Mouse (Mus musculus) lung, postnatal 10 days (tissue): ENCODE measurements around the gene Lrrc8d.

Source experiments
- DNase-seq: peaks from one replicate; pipeline ENCODE4 v3.0.0; 2021

Gene Lrrc8d

DNA sequence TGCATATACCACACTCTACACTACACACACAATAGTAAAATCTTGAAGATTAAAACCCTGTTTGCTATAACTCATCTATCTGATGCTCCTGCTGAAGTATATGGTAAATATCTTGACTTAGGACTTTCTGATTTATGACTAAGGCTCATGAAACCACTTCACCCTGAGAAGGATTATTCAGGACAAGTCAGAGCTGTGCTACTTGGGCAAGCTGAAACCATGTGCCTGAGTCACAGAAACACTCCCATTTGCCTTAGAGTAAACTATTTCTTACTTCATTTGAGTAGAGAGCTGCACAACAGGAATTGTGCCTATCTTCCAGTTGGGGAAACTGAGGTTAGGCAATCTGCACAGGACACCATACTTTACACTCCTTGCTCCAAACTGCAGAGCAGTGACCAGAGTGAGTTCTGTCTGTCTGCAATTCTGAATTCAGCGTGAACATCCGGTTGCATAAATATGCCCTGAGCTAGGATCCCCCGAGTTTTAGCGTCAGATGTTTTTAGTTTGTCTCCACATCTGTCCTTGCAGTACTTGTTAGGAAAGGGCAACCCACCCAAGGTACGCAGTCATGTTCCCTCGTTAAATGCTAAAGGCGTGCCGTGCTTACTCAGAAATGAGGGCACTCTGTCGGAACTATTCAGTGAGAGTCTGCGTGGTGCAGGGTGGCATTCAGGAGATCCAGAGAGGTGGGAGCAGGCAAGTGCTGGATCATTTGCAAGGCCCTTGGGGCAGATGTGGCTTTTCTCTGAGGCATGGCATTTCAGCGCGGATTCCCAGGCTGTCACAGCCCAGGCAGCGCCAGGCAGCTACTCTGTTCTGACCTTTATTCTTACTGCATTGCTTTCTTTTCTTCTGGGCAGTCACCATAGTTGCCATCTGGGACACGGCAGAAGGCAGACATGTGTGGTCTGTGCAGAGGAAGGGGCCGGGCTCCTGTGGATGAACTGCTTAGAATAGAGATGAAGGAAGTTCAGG lies 123.0 kb downstream of the Lrrc8d start:
- no peak for DNase-seq

DNA sequence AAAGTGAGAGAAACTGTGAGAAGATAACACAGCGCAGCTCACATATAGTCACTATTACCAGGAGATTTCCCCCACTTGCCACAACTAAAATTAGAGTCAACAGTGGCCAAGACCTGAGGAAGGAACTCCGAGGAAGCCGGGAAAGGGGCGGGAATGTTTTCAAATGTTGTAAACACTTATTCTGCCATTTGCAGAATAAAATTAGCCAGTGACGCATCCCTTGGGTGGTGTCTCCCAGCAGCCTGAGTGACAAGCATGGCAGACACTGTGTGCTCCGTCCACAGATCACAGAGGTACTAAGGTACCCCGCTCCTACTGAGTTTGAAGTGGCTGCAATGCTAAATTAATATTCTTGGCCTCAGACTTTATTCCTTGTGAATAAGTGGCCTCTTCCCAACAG lies 124.5 kb downstream of the Lrrc8d start:
- peak; percentile 88 for DNase-seq

DNA sequence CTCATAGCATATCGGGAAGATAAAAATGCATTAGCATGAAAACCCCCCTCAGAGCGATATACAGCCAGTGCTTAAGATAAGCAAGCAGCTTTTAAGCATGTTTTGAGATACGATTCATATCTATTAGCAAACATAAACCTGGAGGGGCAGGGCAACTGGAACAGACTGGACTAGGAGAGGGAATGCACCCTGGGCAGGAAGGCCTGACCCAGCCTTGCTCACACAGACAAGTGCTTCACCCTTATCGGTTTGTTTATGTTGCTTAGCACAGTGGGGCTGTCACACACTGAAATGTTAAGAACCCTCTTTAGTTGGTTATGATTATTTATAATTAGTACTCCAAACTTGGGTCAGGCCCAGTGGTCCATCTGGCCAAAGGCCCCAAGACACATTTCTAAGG lies 125.1 kb downstream of the Lrrc8d start:
- no peak for DNase-seq

DNA sequence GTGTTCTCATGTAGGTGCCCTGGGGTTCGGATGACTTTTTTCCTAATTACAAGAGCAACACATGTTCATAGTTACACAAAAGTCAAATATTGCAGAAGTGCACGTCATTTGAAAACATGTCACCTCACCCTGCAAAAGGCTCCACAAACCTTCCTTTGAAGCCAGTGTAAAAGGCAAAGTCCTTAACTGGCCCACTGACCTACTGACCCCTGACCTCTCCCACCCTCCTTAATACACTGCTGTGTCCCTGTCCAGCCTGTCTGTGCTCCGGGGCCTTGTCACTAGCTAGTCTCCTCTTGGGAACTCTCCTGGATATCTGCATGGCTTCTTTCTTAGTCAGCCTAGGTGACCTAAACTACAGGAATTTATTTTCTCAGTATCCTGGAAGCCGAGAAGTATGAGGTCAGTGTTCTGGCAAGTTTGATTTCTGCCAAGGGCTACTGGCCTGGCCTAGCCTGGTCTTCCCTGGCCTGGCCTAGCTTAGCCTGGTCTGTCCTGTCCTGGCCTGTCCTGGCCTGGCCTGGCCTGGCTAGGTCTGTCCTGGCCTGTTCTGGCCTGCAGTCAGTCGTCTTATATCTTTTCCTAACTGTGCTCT lies 127.2 kb downstream of the Lrrc8d start:
- DNase-seq, result no peak

DNA sequence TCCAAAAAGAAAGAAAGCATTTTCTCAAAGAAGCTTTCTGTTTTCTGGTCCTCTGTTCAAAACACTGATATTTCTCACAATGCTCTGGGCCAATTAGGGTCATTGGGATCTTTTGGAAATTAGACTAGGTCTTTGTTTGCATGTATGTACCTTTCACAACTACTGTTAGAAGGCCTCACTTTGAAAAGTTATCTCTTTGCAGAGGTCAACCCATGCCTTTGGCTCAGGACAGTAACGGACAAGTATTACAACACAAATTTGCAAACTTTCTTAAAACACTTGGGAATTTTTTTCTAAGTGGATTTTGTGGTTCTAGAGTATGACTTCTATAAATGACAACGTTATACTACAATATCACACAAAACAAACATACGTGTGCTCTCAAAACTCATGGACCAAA lies 128.3 kb downstream of the Lrrc8d start:
- DNase-seq, result no peak

DNA sequence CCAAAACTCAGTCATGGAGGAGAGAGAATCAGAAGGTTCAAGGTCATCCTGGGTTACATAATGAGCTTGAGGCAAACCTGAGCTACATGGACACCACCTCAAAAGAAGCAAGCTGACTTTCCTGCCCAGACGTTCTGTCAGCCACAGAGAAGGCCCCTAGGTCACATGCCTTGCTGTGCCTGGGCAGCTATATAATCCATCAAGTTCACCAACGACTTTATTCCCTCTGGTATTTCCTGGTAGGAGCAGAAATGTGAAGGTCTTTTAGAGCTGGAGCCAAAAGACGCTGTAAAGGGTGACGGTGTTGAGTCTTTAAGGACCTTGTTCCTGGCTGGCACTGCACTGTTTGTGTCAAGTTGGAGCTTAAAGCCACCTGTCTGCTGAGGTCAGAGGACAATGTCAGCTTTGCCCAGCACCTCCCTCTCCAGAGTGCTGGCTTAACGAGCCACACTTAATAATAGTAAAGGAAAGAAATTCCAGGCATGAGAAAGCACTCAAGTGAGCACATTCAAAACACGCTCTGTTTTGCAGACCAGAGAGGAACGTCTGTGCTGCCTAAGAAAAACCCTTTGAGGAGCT lies 129.3 kb downstream of the Lrrc8d start:
- no peak for DNase-seq

DNA sequence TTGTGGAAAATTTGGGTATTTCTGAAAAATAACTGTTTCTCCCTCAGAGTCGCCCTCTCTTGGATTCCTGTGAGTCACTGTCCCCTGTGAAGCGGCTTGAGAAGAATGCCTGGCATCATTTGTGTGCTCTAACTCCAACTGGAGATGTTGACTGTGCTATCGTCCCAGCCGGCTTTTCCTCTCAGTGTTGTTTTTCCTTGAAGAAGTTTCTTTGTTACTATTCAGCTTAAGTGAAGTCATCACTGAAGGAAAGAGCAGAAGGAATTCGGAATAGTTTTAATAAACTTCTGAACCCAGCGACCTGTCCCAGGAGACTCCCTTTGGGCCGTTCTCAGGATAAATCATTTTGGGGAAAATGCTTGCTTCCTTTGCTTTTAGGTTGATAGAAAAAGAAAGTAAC lies 132.4 kb downstream of the Lrrc8d start:
- DNase-seq, result no peak

DNA sequence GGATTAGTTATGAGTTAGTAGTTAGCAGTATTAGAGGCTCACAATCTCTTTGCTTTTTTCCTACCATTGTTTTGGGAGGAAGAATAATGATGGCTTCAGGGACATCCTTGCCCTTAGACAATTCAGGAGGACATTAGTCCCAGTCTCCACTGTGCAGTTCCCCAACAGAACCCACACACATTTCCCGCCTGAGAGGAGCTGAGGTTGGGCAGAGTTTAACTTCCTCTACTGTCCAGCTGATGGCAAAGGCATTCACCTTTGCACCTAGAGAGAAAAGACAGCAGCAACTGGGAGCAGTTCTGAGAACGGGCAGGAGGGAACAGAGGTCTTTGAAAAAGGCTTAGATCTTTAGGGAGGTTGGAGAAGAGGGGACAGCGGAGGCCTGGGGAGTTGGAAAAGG lies 134.2 kb downstream of the Lrrc8d start:
- DNase-seq, result no peak

DNA sequence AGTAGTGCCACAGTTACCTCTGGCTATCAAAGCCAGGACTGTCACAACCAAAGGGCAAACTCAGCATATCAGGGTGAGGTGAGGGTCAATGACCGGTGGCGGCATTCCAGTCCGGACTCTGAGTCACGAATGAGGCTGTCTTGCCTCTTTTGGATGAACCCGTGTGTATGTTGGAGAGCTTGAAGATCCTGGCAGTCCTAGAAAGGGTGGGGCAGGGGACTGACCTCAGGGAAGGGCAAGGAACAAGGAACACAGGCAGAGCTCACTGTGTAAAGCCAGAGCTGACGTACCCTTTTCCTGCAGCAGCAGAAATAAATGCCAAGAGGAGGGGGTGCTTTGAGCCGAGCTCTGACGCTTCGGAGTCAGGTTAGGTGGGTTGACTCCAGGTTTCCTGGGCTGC lies 136.2 kb downstream of the Lrrc8d start:
- peak; percentile 34 for DNase-seq

DNA sequence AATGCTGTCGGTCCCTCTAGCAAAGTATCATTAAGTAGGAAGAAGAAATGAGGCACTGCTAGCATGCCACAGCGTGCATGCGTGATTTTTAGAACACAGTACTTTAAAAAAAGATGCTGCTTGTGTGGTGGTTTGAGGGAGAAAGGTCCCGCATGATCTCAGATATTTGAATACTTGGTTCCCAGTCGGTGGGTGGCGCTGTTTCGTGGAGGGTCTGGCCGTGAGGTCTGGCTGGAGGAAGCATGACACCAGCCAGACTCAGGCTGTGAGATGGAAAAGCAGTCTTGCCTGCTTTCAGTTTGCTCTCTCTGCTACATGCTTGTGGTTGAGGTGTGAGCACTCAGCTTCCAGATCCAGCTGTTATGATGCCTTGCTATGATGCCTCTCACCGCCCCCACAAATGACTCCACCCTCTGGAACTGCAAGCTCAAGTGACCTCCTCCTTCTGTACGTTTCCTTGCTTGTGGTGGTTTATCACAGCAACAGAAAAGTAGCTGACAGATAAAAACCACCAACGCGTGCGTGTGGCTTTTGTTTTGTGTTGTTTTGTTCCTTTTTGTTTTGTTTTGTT lies 140.1 kb downstream of the Lrrc8d start:
- DNase-seq, result no peak

DNA sequence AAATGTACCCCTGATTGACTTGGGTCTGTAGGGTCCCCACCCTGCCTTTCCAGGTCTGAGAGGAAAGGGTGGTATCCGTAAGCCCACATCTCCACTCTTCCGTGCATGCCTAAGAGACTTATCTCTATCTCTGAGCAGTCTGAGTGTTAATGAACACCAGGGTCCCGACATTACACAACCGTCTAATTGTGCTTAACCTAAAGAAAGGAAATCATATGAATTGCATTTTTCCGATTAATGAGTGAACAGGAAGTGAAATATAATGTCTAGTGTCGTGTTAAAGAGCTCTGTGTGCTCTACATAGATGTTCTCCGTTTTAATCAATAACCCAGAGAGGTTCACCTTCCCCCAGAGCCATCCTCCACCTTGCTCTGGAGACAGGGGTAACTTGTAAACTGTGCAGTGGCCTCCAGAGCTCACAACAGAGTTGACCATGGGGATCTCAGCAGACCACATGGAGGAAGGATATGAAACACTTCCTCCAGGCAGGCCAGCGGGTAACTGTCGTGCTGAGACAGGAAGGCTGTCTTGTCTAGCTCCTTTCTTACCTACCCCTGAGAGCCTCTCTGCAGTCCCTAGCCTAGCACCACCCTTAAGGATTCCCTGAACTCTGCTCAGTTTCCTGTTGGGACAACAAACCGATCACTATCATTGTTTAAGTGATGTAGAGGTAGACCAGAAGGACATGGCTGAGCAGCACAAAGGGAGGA lies 144.4 kb downstream of the Lrrc8d start:
- no peak for DNase-seq

DNA sequence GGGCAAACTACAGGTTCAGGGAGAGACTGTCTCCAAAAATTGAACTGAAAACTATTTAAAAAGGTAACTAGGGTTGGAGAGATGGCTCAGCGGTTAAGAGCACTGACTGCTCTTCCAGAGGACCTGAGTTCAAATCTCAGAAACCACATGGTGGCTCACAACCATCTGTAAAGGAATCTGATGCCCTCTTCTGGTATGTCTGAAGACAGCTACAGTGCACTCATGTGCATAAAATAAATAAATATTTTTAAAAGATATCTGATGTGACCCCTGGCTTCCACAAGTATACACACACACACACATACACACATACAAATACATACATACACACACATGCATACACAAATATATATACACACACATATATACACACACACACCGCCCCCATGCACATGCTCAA lies 145.3 kb downstream of the Lrrc8d start:
- no peak for DNase-seq

DNA sequence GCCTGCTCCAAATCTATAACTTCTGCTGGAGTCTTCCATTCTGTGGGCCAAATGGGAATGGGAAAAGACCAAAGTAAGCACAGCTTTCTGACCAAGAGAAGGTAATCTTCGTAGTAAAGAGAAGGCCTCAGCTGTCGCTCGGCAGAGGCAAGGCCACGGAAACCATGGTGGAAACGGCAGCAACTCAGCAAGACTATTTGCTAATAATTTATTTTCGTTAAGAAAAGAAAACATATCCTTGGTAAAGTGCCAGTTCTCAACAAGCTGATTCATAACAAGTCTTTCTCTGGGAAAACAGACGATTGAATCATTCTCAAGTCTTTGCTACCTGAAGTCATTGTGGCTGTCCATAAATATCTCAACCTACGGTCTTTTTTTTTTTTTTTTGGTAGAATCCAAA lies 148.0 kb downstream of the Lrrc8d start:
- no peak for DNase-seq

DNA sequence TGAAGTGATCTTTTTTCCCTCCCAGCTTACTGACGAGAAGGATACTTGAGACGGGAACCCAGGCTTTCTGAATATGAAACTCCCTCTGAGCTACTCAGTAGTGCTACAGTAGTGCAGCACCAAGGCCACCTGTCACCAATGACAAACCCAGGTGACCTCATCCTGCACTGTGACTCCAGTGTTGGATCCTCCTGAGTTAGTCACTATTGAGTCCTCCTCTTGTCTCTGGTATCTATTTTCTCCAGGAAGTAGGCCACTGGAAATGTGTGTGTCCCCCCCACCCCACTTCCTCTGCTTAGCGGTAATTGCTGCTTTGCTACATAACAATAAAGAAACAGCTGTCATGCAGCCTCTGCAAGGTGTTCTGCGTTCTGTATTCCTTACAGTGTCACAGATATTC lies 149.5 kb downstream of the Lrrc8d start:
- DNase-seq, result no peak

DNA sequence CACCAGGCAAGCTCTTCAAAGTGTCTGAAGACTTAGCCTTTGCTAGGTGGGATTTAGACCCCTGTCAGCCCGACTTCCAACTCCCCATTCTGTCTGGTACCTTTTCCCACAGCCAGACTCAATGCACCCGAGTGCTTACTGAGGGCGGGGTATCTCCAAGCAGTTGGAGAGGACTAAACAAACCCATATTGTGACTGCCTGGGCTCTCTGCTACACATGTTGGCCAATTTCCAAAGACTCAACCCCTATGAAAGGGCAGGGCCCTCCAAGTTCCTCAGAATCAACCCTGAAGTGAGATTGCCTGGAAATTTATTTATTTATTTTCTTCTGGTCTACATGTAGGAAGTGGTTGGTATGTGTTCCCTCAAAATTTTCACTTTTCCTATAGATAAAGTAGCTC lies 149.9 kb downstream of the Lrrc8d start:
- no peak for DNase-seq

DNA sequence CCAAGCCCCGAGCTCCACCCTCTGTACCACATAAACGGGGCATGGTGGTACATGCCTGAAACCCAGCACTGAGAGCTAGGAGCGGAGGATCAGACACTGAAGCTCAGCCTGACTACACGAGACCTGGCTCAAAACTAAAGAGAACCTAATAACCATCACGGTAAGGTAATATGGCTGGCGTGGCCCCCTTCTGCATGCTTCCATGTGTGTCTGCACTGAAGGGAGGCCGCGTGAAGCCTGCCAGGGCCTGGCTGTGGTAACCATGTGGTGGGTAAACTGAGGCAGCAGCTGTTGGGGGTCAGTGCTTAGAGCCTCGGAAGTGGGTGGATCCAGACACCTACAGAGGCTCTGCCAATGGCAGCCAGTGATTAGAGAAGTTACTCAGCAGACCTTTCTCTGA lies 153.5 kb downstream of the Lrrc8d start:
- DNase-seq, result no peak

DNA sequence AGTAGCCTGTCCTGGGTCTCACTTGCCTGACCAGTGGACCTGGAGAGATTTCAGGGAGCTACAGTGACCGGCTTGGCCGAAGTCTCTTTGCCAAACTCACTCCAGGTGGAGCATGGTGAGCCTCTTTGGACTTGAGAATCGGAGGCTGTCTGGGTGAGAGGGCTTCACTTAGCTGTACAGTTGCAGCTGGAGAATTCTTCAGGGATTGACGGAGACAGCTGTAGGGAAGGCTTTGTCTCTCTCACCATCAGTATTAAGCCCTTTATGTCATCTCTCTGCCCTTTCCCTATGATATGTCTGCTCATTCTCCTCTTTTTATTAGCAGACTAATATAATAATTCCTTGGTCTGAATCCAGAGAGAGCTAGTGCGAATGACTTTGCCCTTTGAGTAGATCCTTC lies 157.7 kb downstream of the Lrrc8d start:
- no peak for DNase-seq

DNA sequence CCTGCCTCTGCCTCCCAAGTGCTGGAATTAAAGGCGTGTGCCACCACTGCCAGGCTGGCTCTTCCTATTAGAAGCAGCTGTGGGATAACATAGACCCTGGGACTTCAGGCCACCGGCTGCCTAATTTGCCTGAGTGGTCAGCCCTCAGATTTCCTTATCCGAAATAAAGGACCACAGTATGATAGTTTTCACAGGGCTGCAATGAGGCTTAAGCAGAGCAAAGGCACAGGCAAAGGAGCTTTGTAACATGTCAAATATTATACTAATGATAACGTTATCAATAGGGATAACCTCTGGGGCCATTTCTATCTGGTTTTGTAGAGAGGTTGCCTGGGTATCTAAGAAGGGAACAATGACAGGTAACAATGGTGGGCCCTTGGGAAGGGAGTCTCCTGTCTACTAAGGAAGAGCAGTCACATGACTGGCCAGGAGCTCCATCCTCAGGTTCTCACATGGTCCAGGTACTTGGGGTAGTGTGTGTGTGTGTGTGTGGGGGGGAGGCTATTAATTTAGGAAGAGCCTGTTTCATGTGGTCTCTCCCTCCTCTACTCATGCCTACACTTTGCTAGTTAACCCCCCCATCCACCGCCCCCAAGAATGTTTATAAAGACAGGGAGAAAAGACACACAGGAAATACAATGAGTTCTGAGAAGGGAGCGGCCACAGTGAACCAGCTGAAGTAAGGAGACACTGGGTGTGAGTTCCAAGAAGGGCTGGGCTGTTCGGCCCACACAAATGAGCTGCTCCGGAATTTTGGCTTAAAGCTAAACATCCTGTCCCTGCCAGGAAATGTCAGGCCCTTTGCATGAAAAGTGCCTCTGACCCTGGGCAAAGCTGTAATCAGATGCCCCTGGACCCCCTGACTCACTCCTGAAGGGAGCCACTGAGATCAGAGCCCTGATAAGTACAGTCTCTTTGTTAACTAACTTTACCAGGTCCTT lies 159.3 kb downstream of the Lrrc8d start:
- DNase-seq, result peak; percentile 85

DNA sequence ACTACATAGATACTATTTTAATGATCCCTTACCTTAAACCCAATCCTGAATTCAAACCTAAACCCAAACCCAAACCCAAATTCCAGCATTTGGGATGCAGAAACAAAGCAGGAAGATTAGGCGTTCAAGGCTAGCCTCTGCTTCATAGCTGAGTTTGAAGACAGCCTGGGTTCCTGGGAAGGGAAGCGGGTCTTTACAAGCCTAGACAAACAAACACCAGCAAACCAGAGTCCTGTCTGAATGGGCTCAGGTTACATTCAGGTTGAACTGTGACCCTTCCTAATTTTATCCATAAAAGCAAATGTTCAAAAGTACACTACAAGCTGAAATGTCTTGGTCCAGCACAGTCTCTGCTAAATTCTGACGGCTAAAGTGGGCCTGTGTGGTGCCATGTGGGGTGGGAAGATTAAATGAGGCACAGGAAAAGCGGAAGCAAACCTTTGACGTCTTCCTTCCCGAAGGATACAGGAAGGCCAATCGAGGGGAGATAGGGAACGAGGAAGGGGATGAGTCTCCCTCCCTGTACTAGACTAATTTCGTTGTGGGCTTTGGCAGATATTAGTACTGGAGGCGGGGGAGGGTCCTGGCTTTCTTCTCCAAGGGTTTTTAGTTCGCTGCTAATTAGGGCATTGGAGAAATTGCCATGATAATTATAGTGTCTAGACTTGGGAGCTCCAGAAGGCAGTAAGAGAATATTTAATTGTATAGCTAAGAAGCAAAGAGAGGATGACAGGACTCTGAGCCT lies 160.1 kb downstream of the Lrrc8d start:
- DNase-seq, result no peak

DNA sequence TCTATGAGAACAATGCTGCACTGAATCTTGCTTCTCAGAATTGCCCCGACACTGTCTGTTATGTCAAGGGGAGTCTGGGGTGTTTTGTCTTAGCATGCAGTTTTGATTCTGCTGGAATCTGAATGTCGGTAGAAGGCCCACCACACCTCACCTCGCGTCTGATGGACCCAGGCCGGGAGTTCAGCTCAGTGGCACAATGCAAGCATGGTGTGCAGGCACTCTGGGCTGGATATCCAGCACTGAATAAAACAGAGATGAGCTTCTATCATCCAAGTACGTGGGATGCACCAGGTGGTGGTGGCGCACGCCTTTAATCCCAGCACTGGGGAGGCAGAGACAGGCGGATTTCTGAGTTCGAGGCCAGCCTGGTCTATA lies 160.7 kb downstream of the Lrrc8d start:
- no peak for DNase-seq

DNA sequence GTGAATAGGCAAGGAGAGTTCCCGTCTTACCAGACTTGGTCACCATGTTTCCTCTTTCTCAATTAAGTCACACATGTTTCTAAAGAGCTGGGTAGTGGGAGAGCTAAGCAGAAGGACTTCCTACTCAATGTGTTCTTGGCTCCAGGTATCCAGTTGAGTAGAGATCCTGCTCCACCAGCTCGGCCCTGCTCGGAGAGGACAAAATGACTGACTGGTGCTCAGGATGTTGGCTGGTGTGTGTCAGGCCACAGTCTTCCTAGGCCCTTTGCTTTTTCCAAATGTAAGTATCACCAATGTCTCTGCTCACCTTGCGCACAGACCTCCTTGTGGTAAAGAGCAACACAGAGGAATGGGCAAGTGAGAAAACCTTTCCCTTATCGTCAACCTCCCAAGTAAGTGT lies 161.8 kb downstream of the Lrrc8d start:
- no peak for DNase-seq
